Mouse (Mus musculus) heart, embryonic 15.5 days (tissue): ENCODE data around the gene Tenm3. TPM values are rescaled to one million over a fixed set of nuclear protein-coding genes. Genes with fewer than 3 reads are reported as not detected.
"Not testable (repeated sequence)": the region's sequence is repeated elsewhere in the genome, so short reads cannot be mapped to it uniquely, and the experiment has no call there.

Experiments
- ATAC-seq: fragments of 200-750 bp; cut with Nextera tagmentation; replicated peaks from 2 replicates; pipeline ENCODE4 v1.8.0; 2017; ENCODE audit warnings: low read depth, moderate TSS enrichment; ENCODE audit not compliant: insufficient number of reproducible peaks, insufficient read depth, low FRiP score
- H3K27ac ChIP-seq: fragments of 300-500 bp; sonication (generic); 2 replicates; pipeline ENCODE4 v1.5.1; 2015; ENCODE audit warnings: mild to moderate bottlenecking, inconsistent platforms
- H3K27me3 ChIP-seq: fragments of 300-500 bp; sonication (generic); 2 replicates; pipeline ENCODE4 v1.6.1; 2015; ENCODE audit warnings: inconsistent platforms
- H3K36me3 ChIP-seq: fragments of 300-500 bp; sonication (generic); 2 replicates; pipeline ENCODE4 v1.6.1; 2015; ENCODE audit warnings: mild to moderate bottlenecking, inconsistent platforms
- H3K4me1 ChIP-seq: fragments of 300-500 bp; sonication (generic); replicated peaks from 2 replicates; pipeline ENCODE4 v1.6.1; 2015; ENCODE audit warnings: inconsistent platforms
- H3K4me2 ChIP-seq: fragments of 300-500 bp; sonication (generic); 2 replicates; pipeline ENCODE4 v1.6.1; 2015; ENCODE audit warnings: inconsistent platforms, mild to moderate bottlenecking, moderate library complexity
- H3K4me3 ChIP-seq: fragments of 300-500 bp; sonication (generic); 2 replicates; pipeline ENCODE4 v1.5.1; 2015; ENCODE audit warnings: mild to moderate bottlenecking, inconsistent platforms
- H3K9ac ChIP-seq: fragments of 300-500 bp; sonication (generic); 2 replicates; pipeline ENCODE4 v1.6.1; 2015; ENCODE audit warnings: mild to moderate bottlenecking, inconsistent platforms
- H3K9me3 ChIP-seq: fragments of 300-500 bp; sonication (generic); replicated peaks from 2 replicates; pipeline ENCODE4 v1.6.1; 2016; ENCODE audit warnings: inconsistent platforms
- WGBS: fragments of 180-500 bp; shearing (Covaris S2); methylation state at CpG from one replicate; pipeline ENCODE4 v1.1.7; 2015; ENCODE audit warnings: mixed read lengths; 5-methylcytosine and 5-hydroxymethylcytosine counted together
- polyA plus RNA-seq: library from polyadenylated mRNA; unstranded; fragments of >200 nt; fragmentation: Nextera tagmentation; extraction: Ambion mirVana; gene quantifications from 2 replicates; pipeline ENCODE4 v1.2.1, GENCODE M21; 2015

The Tenm3 gene
- polyA plus RNA-seq, 1 experiment from 2014 or later, result 5.0 TPM

DNA sequence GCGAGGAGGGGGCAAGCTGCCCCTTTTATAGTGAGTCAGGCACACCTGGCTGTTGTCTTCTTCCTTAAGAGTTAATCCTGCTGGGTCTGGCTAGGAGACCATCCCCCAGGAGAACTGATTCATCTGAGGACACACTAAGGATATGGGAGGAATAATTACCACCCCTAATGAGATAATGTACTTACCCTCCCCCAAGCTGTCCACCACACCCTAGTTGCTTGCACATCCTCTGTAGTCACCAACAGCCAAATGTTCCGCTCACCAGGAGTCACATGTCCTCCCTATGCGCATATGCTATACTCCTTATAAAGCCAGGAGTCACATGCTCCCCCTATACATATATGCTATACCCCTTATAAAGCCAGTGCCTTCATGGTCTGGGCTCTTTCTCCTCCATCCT, 662.8 kb downstream of the Tenm3 start:
- no peak overlapping the region for H3K4me3 ChIP-seq
- H3K4me1 ChIP-seq, result no peaks in the 10 kb centered on the region
- H3K36me3 ChIP-seq, result no peaks in the 10 kb centered on the region
- no peak for ATAC-seq
- H3K27me3 ChIP-seq, result no peaks in the 10 kb centered on the region
- no peak overlapping the region for H3K4me2 ChIP-seq
- H3K9me3 ChIP-seq, result no peaks in the 10 kb centered on the region
- WGBS, result 95% methylated on average over 3 of the region's 3 CpGs
- H3K27ac ChIP-seq, result no peak overlapping the region
- no peak overlapping the region for H3K9ac ChIP-seq

DNA sequence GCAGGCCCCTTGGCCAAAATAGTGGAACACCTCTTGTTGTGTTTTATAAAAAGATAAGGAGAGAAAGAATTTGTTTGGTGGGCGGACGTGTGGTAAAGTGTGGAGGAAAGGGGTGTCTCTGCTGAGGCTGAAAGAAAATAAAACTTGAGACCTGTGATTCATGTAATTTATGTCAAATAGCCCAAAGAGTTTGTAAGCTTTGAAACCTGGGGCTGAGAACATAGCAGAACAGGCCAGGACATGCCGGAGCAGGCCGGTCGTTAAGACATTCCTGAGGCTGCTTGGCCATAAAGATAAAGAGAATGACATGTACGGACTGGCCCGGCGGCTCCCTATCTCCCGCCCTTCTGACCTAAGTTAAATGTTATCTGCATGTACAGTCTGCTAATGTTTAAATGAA, 663.6 kb downstream of the Tenm3 start:
- H3K4me3 ChIP-seq, H3K9me3 ChIP-seq, H3K36me3 ChIP-seq, H3K27me3 ChIP-seq, ATAC-seq, H3K27ac ChIP-seq, H3K4me2 ChIP-seq, H3K4me1 ChIP-seq, H3K9ac ChIP-seq: not testable (repeated sequence)
- 78% methylated on average over 9 of the region's 9 CpGs for WGBS

DNA sequence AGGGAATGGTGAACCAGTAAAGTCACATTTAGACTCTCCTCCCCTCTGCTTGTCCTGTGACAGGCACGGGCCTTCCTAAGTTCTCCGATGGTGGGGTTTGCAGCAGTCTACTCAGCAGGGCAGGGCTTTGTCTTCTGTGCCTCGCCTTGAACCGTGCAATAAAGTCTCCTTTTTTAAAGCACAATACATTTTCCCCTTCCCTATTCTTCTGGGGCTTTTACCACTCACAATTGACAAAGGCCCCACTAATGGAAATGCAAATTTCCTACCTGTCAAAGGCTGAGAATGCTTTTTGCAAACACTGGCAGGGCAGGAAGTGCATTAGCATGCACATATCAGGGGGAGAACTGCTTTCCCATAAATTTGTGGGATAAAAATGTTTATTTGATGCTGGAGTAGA, 664.8 kb downstream of the Tenm3 start:
- no peak overlapping the region for H3K4me3 ChIP-seq
- WGBS, result 77% methylated on average over 4 of the region's 4 CpGs
- no peaks in the 10 kb centered on the region for H3K27me3 ChIP-seq
- H3K27ac ChIP-seq, result no peak overlapping the region
- H3K9me3 ChIP-seq, result no peaks in the 10 kb centered on the region
- no peak overlapping the region for H3K4me2 ChIP-seq
- ATAC-seq, result no peak
- no peaks in the 10 kb centered on the region for H3K36me3 ChIP-seq
- H3K9ac ChIP-seq, result no peak overlapping the region
- no peaks in the 10 kb centered on the region for H3K4me1 ChIP-seq

DNA sequence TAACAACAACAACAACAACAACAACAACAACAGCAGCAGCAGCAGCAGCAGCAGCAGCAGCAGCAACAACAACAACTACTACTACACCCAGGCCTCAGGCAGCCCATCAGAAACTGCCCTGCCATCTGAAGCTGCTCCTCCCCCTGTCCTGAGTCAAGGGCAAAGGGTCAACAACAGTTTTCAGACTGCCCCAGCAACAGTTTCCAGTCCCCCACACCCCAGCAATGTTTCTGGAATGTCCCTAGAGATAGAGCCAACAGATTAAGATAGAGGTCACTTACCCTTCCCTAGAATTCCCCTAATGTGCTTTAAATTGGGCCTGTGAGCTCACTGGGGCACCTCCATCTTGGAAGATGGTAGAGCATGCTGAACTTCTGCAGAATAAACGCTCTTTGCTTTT, 665.9 kb downstream of the Tenm3 start:
- 96% methylated on average over 1 of the region's 1 CpGs for WGBS
- Histone ChIP-seq H3K4me2 (no peak overlapping the region), H3K9me3 (no peaks in the 10 kb centered on the region), H3K4me3 (no peak overlapping the region), H3K36me3 (no peaks in the 10 kb centered on the region), H3K27ac (no peak overlapping the region), H3K4me1 (no peaks in the 10 kb centered on the region), H3K9ac (no peak overlapping the region), H3K27me3 (no peaks in the 10 kb centered on the region)
- no peak for ATAC-seq
